Mouse (Mus musculus) left cerebral cortex, postnatal 36 days (tissue): ENCODE measurements around the gene Stard7. TPM values are rescaled to one million over a fixed set of nuclear protein-coding genes. Genes with fewer than 3 reads are reported as not detected.
"Not testable (repeated sequence)": the region's sequence is repeated elsewhere in the genome, so short reads cannot be mapped to it uniquely, and the experiment has no call there.

Source experiments
- DNase-seq, 2 experiments: peaks; one replicate each; pipeline ENCODE4 v3.0.0; 2021 to 2022; ENCODE audit warnings: low spot score in 2 of 2, mixed read lengths in 1 of 2
- intact Hi-C: fragments of 180-260 bp; cut with DNase I; formaldehyde crosslinking; loops from one replicate; pipeline ENCODE4 v1.15.1; 2025
- total RNA-seq, 2 experiments: library from RNA; stranded (reverse); gene quantifications; 2 replicates each; pipeline ENCODE4 v1.2.3; 2021

Stard7 gene
- total RNA-seq, 2 experiments from 2014 or later, result 107 to 119 TPM

- DNase-seq, intact Hi-C loops: not testable (repeated sequence)
Measured at GRCm38 (mm10) chr2:127272049-127272448, 2.0 kb downstream of the Stard7 start.

- intact Hi-C loops, result no loop called here
- no peak for DNase-seq
Measured at GRCm38 (mm10) chr2:127272806-127273205, 2.8 kb downstream of the Stard7 start.

- intact Hi-C loops, result no loop called here
- no peak for DNase-seq
Measured at GRCm38 (mm10) chr2:127274590-127274989, 4.6 kb downstream of the Stard7 start.

- no peak for DNase-seq
- intact Hi-C loops, result no loop called here
Measured at GRCm38 (mm10) chr2:127275551-127276320, 5.7 kb downstream of the Stard7 start.

- intact Hi-C loops, result no loop called here
- no peak for DNase-seq
Measured at GRCm38 (mm10) chr2:127278162-127278561, 8.1 kb downstream of the Stard7 start.

- DNase-seq, result no peak
- intact Hi-C loops, result no loop called here
Measured at GRCm38 (mm10) chr2:127292250-127292649, 22.2 kb downstream of the Stard7 start.

GRCm38 (mm10) chr2:127297001-127297805 is 27.2 kb downstream of the Stard7 start:
- DNase-seq, result no peak
- intact Hi-C loops, result no loop called here

GRCm38 (mm10) chr2:127298056-127298455 is 28.0 kb downstream of the Stard7 start:
- DNase-seq, result no peak
- intact Hi-C loops, result no loop called here

GRCm38 (mm10) chr2:127300701-127301100 is 30.7 kb downstream of the Stard7 start:
- intact Hi-C loops, result no loop called here
- no peak for DNase-seq

GRCm38 (mm10) chr2:127301883-127302282 is 31.9 kb downstream of the Stard7 start:
- intact Hi-C loops, result no loop called here
- no peak for DNase-seq

- intact Hi-C loops, DNase-seq: not testable (repeated sequence)
Measured at GRCm38 (mm10) chr2:127304192-127304591, 34.2 kb downstream of the Stard7 start.

- DNase-seq, result no peak
- intact Hi-C loops, result no loop called here
Measured at GRCm38 (mm10) chr2:127304609-127305210, 34.7 kb downstream of the Stard7 start.

- DNase-seq, result no peak
- intact Hi-C loops, result no loop called here
Measured at GRCm38 (mm10) chr2:127306123-127306522, 36.1 kb downstream of the Stard7 start.

- intact Hi-C loops, result no loop called here
- no peak for DNase-seq
Measured at GRCm38 (mm10) chr2:127307179-127307578, 37.2 kb downstream of the Stard7 start.

GRCm38 (mm10) chr2:127308660-127309059 is 38.6 kb downstream of the Stard7 start:
- no peak for DNase-seq
- intact Hi-C loops, result no loop called here

GRCm38 (mm10) chr2:127310246-127310645 is 40.2 kb downstream of the Stard7 start:
- DNase-seq, result no peak
- intact Hi-C loops, result no loop called here

- intact Hi-C loops, result no loop called here
- no peak for DNase-seq
Measured at GRCm38 (mm10) chr2:127310685-127311084, 40.7 kb downstream of the Stard7 start.

- intact Hi-C loops, result no loop called here
- DNase-seq, result no peak
Measured at GRCm38 (mm10) chr2:127311193-127311592, 41.2 kb downstream of the Stard7 start.

GRCm38 (mm10) chr2:127312801-127313200 is 42.8 kb downstream of the Stard7 start:
- intact Hi-C loops, result no loop called here
- no peak for DNase-seq

GRCm38 (mm10) chr2:127313878-127314277 is 43.9 kb downstream of the Stard7 start:
- intact Hi-C loops, result no loop called here
- DNase-seq, result no peak
